Mouse (Mus musculus): Measurements from ENCODE around the gene Cox14.

DNA sequence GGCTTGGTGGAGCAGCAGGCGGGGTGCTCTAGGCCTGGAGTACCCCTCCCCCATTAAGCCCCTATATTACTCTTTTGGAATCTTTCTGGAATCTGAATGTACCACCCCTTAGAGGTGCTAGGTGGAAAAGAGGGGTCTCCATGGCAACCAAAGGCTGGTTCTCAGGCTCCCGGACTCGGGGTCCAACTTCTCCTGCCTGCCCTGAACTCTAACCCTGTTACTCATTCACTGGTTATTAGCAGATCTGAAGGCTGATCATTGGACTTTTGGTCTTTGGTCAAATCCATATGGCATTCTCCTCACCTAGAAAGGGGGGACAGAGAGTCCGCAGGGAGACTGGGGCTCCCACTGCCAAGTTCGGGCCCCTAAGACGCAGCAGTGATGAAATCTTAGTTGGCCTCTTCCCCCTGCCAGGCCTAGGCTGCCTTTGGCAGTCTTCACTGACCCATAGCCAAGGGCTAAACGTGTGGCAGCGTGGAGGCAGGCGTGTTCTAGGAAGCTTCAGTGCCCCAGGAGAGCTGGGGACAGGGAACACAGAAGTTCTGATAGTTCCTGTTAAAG, 6.9 kb upstream of the Cox14 start:
- TF ChIP-seq CTCF (IDR thresholded peaks at IDR 0.05) (no peak), EP300 (IDR thresholded peaks at IDR 0.05; ENCODE audit: insufficient read depth, low read depth, low read length) (0 out of 2 replicates have a peak, but pooled peaks have one; percentile 12)

Data from heart, adult 2 months (tissue).